Mouse (Mus musculus) MEL (cell line): ENCODE results near the gene Olfr558. TPM values are rescaled to one million over a fixed set of nuclear protein-coding genes. Genes with fewer than 3 reads are reported as not detected.

Experiments used
- DNase-seq: peaks from one replicate; pipeline ENCODE4 v3.0.0; 2011; ENCODE audit warnings: low read depth, low spot score
- H3K27ac ChIP-seq: 2 replicates; pipeline ENCODE4 v1.5.1; 2012; ENCODE audit warnings: low read depth, mild to moderate bottlenecking, control low read depth, low read length, moderate library complexity; ENCODE audit not compliant: control insufficient read depth
- H3K27me3 ChIP-seq, 2 experiments: fragments of 150-350 bp in 1 of 2; sonication (generic) in 1 of 2; 2 replicates each; pipeline ENCODE4 v1.6.1; 2012; ENCODE audit warnings: low read length in 2 of 2, mild to moderate bottlenecking in 2 of 2, improper control_type of control experiment in 1 of 2, moderate library complexity in 1 of 2; ENCODE audit not compliant: insufficient read depth in 2 of 2, control insufficient read depth in 1 of 2
- H3K36me3 ChIP-seq, 2 experiments: 2 replicates each; pipeline ENCODE4 v1.6.1; 2012 to 2014; ENCODE audit warnings: low read length in 2 of 2, improper control_type of control experiment in 1 of 2, inconsistent platforms in 1 of 2, mild to moderate bottlenecking in 1 of 2; ENCODE audit not compliant: insufficient read depth in 2 of 2, control insufficient read depth in 1 of 2
- H3K4me1 ChIP-seq, 2 experiments: fragments of 150-350 bp in 1 of 2; sonication (generic) in 1 of 2; 2 replicates each; pipeline ENCODE4 v1.6.1; 2012; ENCODE audit warnings: low read length in 2 of 2, improper control_type of control experiment in 1 of 2, mild to moderate bottlenecking in 1 of 2; ENCODE audit not compliant: insufficient read depth in 2 of 2, control insufficient read depth in 1 of 2
- H3K4me3 ChIP-seq, 2 experiments: fragments of 150-350 bp in 1 of 2; sonication (generic) in 1 of 2; 2 replicates each; pipeline ENCODE4 v1.5.1; 2012; ENCODE audit warnings: low read depth in 2 of 2, low read length in 2 of 2, mild to moderate bottlenecking in 2 of 2, moderate library complexity in 2 of 2, control low read depth in 1 of 2, improper control_type of control experiment in 1 of 2; ENCODE audit not compliant: control insufficient read depth in 1 of 2, insufficient read depth in 1 of 2
- H3K79me2 ChIP-seq: 2 replicates; pipeline ENCODE4 v1.6.1; 2012; ENCODE audit warnings: mild to moderate bottlenecking, low read length, moderate library complexity; ENCODE audit not compliant: control insufficient read depth, poor library complexity, insufficient read depth
- H3K9ac ChIP-seq: 2 replicates; pipeline ENCODE4 v1.6.1; 2012; ENCODE audit warnings: low read depth, mild to moderate bottlenecking, control low read depth, low read length, moderate library complexity; ENCODE audit not compliant: control insufficient read depth, poor library complexity, severe bottlenecking
- H3K9me3 ChIP-seq: fragments of 150-350 bp; sonication (generic); replicated peaks from 2 replicates; pipeline ENCODE4 v1.6.1; 2012; ENCODE audit warnings: mild to moderate bottlenecking, low read length, improper control_type of control experiment, moderate library complexity; ENCODE audit not compliant: insufficient read depth
- BHLHE40 ChIP-seq: IDR thresholded peaks from 2 replicates; pipeline ENCODE4 v1.6.1; 2012; ENCODE audit warnings: low read depth, mild to moderate bottlenecking, inconsistent platforms, low read length, improper control_type of control experiment, borderline replicate concordance
- CHD2 ChIP-seq: IDR thresholded peaks from 2 replicates; pipeline ENCODE4 v1.6.1; 2011; ENCODE audit warnings: low read length, improper control_type of control experiment
- E2F4 ChIP-seq: IDR thresholded peaks from 2 replicates; pipeline ENCODE4 v1.6.1; 2011; ENCODE audit warnings: low read depth, low read length, improper control_type of control experiment, borderline replicate concordance
- EP300 ChIP-seq, 2 experiments: IDR thresholded peaks; 2 replicates each; pipeline ENCODE4 v1.6.1; 2011; ENCODE audit warnings: improper control_type of control experiment in 2 of 2, low read length in 2 of 2, low read depth in 1 of 2, mild to moderate bottlenecking in 1 of 2
- GABPA ChIP-seq: IDR thresholded peaks from 2 replicates; pipeline ENCODE4 v1.6.1; 2012; ENCODE audit warnings: low read depth, mild to moderate bottlenecking, inconsistent platforms, low read length, improper control_type of control experiment, moderate library complexity
- JUND ChIP-seq: IDR thresholded peaks from 2 replicates; pipeline ENCODE4 v1.6.1; 2011; ENCODE audit warnings: low read depth, mild to moderate bottlenecking, improper control_type of control experiment, low read length
- KAT2A ChIP-seq: conservative IDR thresholded peaks from 2 replicates; pipeline ENCODE4 v1.6.1; 2012; ENCODE audit warnings: low read depth, low read length, improper control_type of control experiment, inconsistent platforms
- MAFK ChIP-seq: IDR thresholded peaks from 2 replicates; pipeline ENCODE4 v1.6.1; 2011; ENCODE audit warnings: low read depth, mild to moderate bottlenecking, low read length, improper control_type of control experiment, borderline replicate concordance
- MAX ChIP-seq: IDR thresholded peaks from 2 replicates; pipeline ENCODE4 v1.6.1; 2011; ENCODE audit warnings: low read length, improper control_type of control experiment
- MAZ ChIP-seq: IDR thresholded peaks from 2 replicates; pipeline ENCODE4 v1.6.1; 2012; ENCODE audit warnings: low read depth, mild to moderate bottlenecking, inconsistent platforms, low read length, improper control_type of control experiment
- MEF2A ChIP-seq: IDR thresholded peaks from 2 replicates; pipeline ENCODE4 v1.6.1; 2014; ENCODE audit warnings: low read depth, mild to moderate bottlenecking, inconsistent platforms, low read length, improper control_type of control experiment; ENCODE audit not compliant: poor library complexity, insufficient replicate concordance, severe bottlenecking; ENCODE audit errors: extremely low read depth
- MXI1 ChIP-seq: IDR thresholded peaks from 2 replicates; pipeline ENCODE4 v1.6.1; 2011; ENCODE audit warnings: mild to moderate bottlenecking, low read depth, low read length, improper control_type of control experiment
- MYC ChIP-seq: IDR thresholded peaks from 2 replicates; pipeline ENCODE4 v1.6.1; 2011; ENCODE audit warnings: low read depth, mild to moderate bottlenecking, low read length, improper control_type of control experiment, moderate library complexity
- NELFE ChIP-seq: IDR thresholded peaks from 2 replicates; pipeline ENCODE4 v1.6.1; 2011; ENCODE audit warnings: low read depth, low read length, improper control_type of control experiment
- NRF1 ChIP-seq: IDR thresholded peaks from 2 replicates; pipeline ENCODE4 v1.6.1; 2014; ENCODE audit warnings: low read depth, mild to moderate bottlenecking, inconsistent platforms, low read length, improper control_type of control experiment, moderate library complexity; ENCODE audit not compliant: poor library complexity, insufficient read depth, severe bottlenecking
- POLR2A ChIP-seq, 2 experiments: IDR thresholded peaks; 2 replicates each; pipeline ENCODE4 v1.6.1; 2011 to 2012; ENCODE audit warnings: low read length in 2 of 2, mild to moderate bottlenecking in 2 of 2, control low read depth in 1 of 2, improper control_type of control experiment in 1 of 2, low read depth in 1 of 2, moderate library complexity in 1 of 2; ENCODE audit not compliant: control insufficient read depth in 1 of 2, insufficient read depth in 1 of 2, poor library complexity in 1 of 2
- POLR2AphosphoS2 ChIP-seq: IDR thresholded peaks from 2 replicates; pipeline ENCODE4 v1.6.1; 2011; ENCODE audit warnings: low read length, improper control_type of control experiment
- RAD21 ChIP-seq: IDR thresholded peaks from 2 replicates; pipeline ENCODE4 v1.6.1; 2011; ENCODE audit warnings: mild to moderate bottlenecking, low read depth, low read length, improper control_type of control experiment
- SIN3A ChIP-seq: IDR thresholded peaks from 2 replicates; pipeline ENCODE4 v1.6.1; 2012; ENCODE audit warnings: low read length, improper control_type of control experiment, inconsistent platforms
- SMC3 ChIP-seq: IDR thresholded peaks from 2 replicates; pipeline ENCODE4 v1.6.1; 2011; ENCODE audit warnings: low read depth, low read length, improper control_type of control experiment
- TAL1 ChIP-seq: IDR thresholded peaks from 2 replicates; pipeline ENCODE4 v1.6.1; 2012; ENCODE audit warnings: mild to moderate bottlenecking, inconsistent platforms, low read length, moderate library complexity, mixed read lengths
- UBTF ChIP-seq: IDR thresholded peaks from 2 replicates; pipeline ENCODE4 v1.6.1; 2012; ENCODE audit warnings: low read depth, mild to moderate bottlenecking, inconsistent platforms, low read length, improper control_type of control experiment, moderate library complexity, borderline replicate concordance; ENCODE audit not compliant: insufficient read depth
- USF2 ChIP-seq, 2 experiments: IDR thresholded peaks; 2 replicates each; pipeline ENCODE4 v1.6.1; 2011 to 2012; ENCODE audit warnings: improper control_type of control experiment in 2 of 2, low read length in 2 of 2, borderline replicate concordance in 1 of 2, inconsistent platforms in 1 of 2, low read depth in 1 of 2, mild to moderate bottlenecking in 1 of 2; ENCODE audit not compliant: insufficient read depth in 1 of 2
- ZKSCAN1 ChIP-seq: IDR thresholded peaks from 2 replicates; pipeline ENCODE4 v1.6.1; 2012; ENCODE audit warnings: low read depth, mild to moderate bottlenecking, inconsistent platforms, low read length, improper control_type of control experiment, moderate library complexity
- ZNF384 ChIP-seq: IDR thresholded peaks from 2 replicates; pipeline ENCODE4 v1.6.1; 2012; ENCODE audit warnings: low read depth, mild to moderate bottlenecking, inconsistent platforms, low read length, improper control_type of control experiment
- polyA plus RNA-seq, 2 experiments: library from polyadenylated mRNA; stranded (reverse) in 1 of 2; unstranded in 1 of 2; fragments of >175 nt in 1 of 2; fragments of >200 nt in 1 of 2; gene quantifications; 2 replicates each; pipeline versions ENCODE4 v1.2.1 to v1.2.4; 2012; ENCODE audit warnings: low replicate concordance in 2 of 2, low read depth in 1 of 2; ENCODE audit not compliant: insufficient read length in 2 of 2, insufficient read depth in 1 of 2, missing spikeins in 1 of 2
- total RNA-seq: library from RNA; depleted of rRNA; stranded (reverse); fragments of 300-350 nt; gene quantifications from 2 replicates; pipeline ENCODE4 v1.2.3, GENCODE M21; 2012

Olfr558 gene
- total and polyA plus RNA-seq, 3 experiments = not detected

DNA sequence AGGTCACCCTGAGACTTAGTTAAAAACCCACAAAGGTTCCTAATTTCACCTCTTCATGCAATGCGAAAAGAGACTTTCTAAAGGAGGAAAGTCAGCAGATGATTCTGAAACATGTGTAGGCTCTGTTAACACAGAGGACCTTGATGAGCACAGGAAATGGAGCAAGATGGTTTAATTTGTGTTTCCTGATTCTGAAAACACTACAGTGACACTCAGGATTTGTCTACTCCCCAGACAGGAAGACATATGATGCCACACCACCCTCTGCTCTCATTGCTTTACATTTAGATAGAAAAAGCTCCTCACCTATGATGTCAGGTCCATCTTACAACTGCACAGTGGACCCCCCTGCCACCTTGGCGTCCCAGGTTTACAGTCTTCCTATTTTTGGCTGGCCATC, 25.8 kb upstream of the Olfr558 start:
- H3K36me3 ChIP-seq = no peaks in the 10 kb centered on the region
- H3K79me2 ChIP-seq = no peaks in the 10 kb centered on the region
- DNase-seq = no peak
- no peaks in the 10 kb centered on the region for H3K4me1 ChIP-seq
- H3K27ac ChIP-seq = no peak overlapping the region
- no peak for TF ChIP-seq UBTF
- no peak for TF ChIP-seq MXI1
- no peak for TF ChIP-seq MAX
- no peak for TF ChIP-seq SIN3A
- TF ChIP-seq KAT2A = no peak
- TF ChIP-seq RAD21 = no peak
- TF ChIP-seq GABPA = no peak
- TF ChIP-seq POLR2AphosphoS2 = no peak
- TF ChIP-seq CHD2 = no peak
- no peak for TF ChIP-seq USF2 (IDR thresholded peaks at IDR 0.05; ENCODE audit: borderline replicate concordance in 1 of 2, insufficient read depth in 1 of 2, low read depth in 1 of 2, low read length in 2 of 2)
- TF ChIP-seq MAFK = no peak
- TF ChIP-seq SMC3 = no peak
- no peak overlapping the region for H3K4me3 ChIP-seq
- H3K9me3 ChIP-seq = no peaks in the 10 kb centered on the region
- H3K27me3 ChIP-seq = no peaks in the 10 kb centered on the region; a peak in 1 of 4 replicates
- H3K9ac ChIP-seq = no peak overlapping the region

DNA sequence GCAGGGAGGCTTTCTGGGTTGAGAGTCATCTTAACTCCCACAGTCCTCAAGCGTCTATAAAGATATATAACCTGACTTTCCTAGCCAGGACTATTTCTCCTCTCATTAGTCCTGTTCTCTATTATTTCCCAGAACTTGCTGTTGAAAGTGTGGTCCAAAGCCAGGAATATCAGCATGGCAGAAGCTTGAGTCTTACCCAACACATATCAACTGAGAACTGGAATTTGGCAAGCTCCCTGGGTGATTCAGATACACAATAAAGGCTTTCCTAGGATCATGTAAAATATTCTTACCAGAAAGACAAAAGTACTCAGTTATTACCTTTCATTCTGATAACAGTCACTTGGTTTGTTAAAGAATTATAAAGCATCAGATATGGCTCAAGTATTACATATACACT, 20.1 kb upstream of the Olfr558 start:
- no peaks in the 10 kb centered on the region for H3K4me1 ChIP-seq
- H3K9me3 ChIP-seq = no peaks in the 10 kb centered on the region
- no peak for TF ChIP-seq BHLHE40
- TF ChIP-seq E2F4 = no peak
- TF ChIP-seq MAZ = no peak
- no peak for TF ChIP-seq GABPA
- TF ChIP-seq USF2 (IDR thresholded peaks at IDR 0.05; ENCODE audit: borderline replicate concordance in 1 of 2, insufficient read depth in 1 of 2, low read depth in 1 of 2, low read length in 2 of 2) = no peak
- TF ChIP-seq MEF2A = no peak
- no peak for TF ChIP-seq POLR2A (IDR thresholded peaks at IDR 0.05; ENCODE audit: control insufficient read depth in 1 of 2, insufficient read depth in 1 of 2, low read depth in 1 of 2, low read length in 2 of 2, poor library complexity in 1 of 2)
- no peak for TF ChIP-seq MYC
- no peak for TF ChIP-seq NRF1
- TF ChIP-seq MAX = no peak
- no peak for TF ChIP-seq ZKSCAN1
- no peak for TF ChIP-seq EP300 (IDR thresholded peaks at IDR 0.05; ENCODE audit: low read depth in 1 of 2, low read length in 2 of 2)
- no peak for TF ChIP-seq TAL1
- TF ChIP-seq ZNF384 = no peak
- TF ChIP-seq MAFK = no peak
- TF ChIP-seq JUND = no peak
- no peak for TF ChIP-seq NELFE
- no peaks in the 10 kb centered on the region for H3K36me3 ChIP-seq
- no peak overlapping the region for H3K9ac ChIP-seq
- H3K4me3 ChIP-seq = no peak overlapping the region
- DNase-seq = no peak
- H3K27ac ChIP-seq = no peak overlapping the region
- no peaks in the 10 kb centered on the region; a peak in 1 of 4 replicates for H3K27me3 ChIP-seq
- H3K79me2 ChIP-seq = no peaks in the 10 kb centered on the region
